Mouse (Mus musculus) midbrain, embryonic 10.5 days (tissue): ENCODE measurements around the gene Las1l. TPM values are rescaled to one million over a fixed set of nuclear protein-coding genes. Genes with fewer than 3 reads are reported as not detected.

Experiments used
- DNase-seq: peaks from one replicate; pipeline ENCODE4 v3.0.0-alpha.2; 2017; ENCODE audit warnings: low spot score
- H3K27ac ChIP-seq: fragments of 300-500 bp; sonication (generic); replicated peaks from 2 replicates; pipeline ENCODE4 v1.5.1; 2016; ENCODE audit warnings: mild to moderate bottlenecking
- H3K27me3 ChIP-seq: fragments of 300-500 bp; sonication (generic); 2 replicates; pipeline ENCODE4 v1.6.1; 2016; ENCODE audit warnings: low read depth, mild to moderate bottlenecking; ENCODE audit not compliant: poor library complexity, severe bottlenecking
- H3K36me3 ChIP-seq: fragments of 300-500 bp; sonication (generic); 2 replicates; pipeline ENCODE4 v1.6.1; 2016; ENCODE audit warnings: mild to moderate bottlenecking, moderate library complexity
- H3K4me1 ChIP-seq: fragments of 300-500 bp; sonication (generic); 2 replicates; pipeline ENCODE4 v1.6.1; 2016
- H3K4me3 ChIP-seq: fragments of 300-500 bp; sonication (generic); 2 replicates; pipeline ENCODE4 v1.5.1; 2016; ENCODE audit warnings: mild to moderate bottlenecking, moderate library complexity
- H3K9me3 ChIP-seq: fragments of 300-500 bp; sonication (generic); replicated peaks from 2 replicates; pipeline ENCODE4 v1.6.1; 2016; ENCODE audit warnings: mild to moderate bottlenecking
- WGBS: fragments of 180-500 bp; shearing (Covaris S2); methylation state at CpG from one replicate; pipeline ENCODE4 v1.1.7; 2016; 5-methylcytosine and 5-hydroxymethylcytosine counted together
- polyA plus RNA-seq: library from polyadenylated mRNA; unstranded; fragments of >200 nt; fragmentation: Nextera tagmentation; extraction: Ambion mirVana; gene quantifications from 2 replicates; pipeline ENCODE4 v1.2.1, GENCODE M21; 2016

Gene Las1l
- polyA plus RNA-seq, 1 experiment from 2014 or later = 72.0 TPM

DNA sequence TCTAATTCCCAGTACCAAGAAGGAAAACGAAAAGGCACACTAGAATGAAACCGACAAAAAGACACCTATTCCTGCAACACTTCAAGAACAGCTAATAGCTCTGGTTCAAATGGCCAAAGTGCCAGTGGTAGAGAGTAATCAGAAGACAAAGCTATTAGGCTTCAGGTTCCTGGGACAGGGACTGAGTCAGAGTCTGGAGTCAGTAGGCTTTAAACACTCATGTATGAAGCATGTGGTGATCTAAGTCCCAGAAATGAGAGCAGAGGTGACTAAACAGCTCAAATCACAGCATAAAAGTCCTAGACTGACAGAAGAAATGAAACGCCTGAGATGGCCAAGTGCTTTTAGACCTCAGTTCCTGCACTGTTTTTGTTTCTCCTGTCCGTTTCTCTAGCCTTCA lies 8.6 kb downstream of the Las1l start:
- DNase-seq = no peak
- WGBS = 91% methylated on average over 4 of the region's 4 CpGs
- peaks cover 7% of the 10 kb centered on the region; the same call in 1 of the 2 replicates for H3K4me1 ChIP-seq
- peaks cover 87% of the 10 kb centered on the region for H3K36me3 ChIP-seq
- peaks cover 12% of the 10 kb centered on the region; the same call in 1 of the 2 replicates for H3K27me3 ChIP-seq
- no peaks in the 10 kb centered on the region for H3K9me3 ChIP-seq
- H3K27ac ChIP-seq = no peak overlapping the region
- no peak overlapping the region for H3K4me3 ChIP-seq

DNA sequence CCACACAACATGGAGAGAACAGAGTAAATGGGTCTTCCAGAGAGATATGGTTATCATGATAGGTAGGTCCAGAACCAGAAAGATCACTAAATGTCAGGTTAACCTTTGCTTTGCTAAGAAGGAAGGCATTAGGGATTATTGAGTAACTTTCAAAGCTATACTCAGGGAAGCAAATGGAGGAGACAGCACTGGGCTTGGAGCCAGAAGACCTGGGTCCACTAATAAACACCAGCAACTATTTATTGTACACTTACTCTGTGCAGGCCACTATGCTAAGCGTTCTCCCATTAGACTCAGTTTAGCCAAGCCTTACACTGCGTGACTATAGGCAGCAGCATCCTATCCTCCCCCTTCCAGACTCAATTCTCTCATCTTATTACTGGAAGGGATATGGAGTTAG lies 11.3 kb downstream of the Las1l start:
- Histone ChIP-seq H3K27ac (no peak overlapping the region), H3K4me1 (peaks cover 7% of the 10 kb centered on the region; the same call in 1 of the 2 replicates), H3K9me3 (no peaks in the 10 kb centered on the region), H3K36me3 (peaks cover 83% of the 10 kb centered on the region), H3K27me3 (peaks cover 12% of the 10 kb centered on the region; the same call in 1 of the 2 replicates), H3K4me3 (no peak overlapping the region)
- no peak for DNase-seq
- whole genome bisulfite sequencing = 90% methylated on average over 2 of the region's 2 CpGs

DNA sequence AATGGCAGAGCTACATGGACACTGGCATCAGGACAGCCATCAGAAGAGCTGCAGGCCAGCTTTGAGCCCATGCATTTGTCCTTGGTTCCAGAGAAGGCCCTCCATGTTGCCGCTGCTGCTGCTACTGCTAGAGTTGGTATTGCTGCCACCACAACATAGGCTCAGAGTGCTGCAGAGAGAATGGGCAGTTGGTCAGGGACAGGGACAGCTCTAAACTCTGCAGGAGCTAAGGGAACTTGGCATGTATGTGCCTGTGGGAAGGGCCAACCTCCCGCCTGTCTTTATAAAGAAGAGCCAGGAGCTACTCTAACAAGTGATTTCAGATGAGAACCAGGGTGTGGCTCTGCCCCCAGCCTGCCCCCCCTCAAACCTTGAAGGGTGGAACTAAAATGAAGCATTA lies 21.3 kb downstream of the Las1l start:
- Histone ChIP-seq H3K4me3 (no peak overlapping the region), H3K27me3 (no peaks in the 10 kb centered on the region), H3K36me3 (peaks cover 61% of the 10 kb centered on the region), H3K9me3 (no peaks in the 10 kb centered on the region), H3K27ac (no peak overlapping the region), H3K4me1 (no peaks in the 10 kb centered on the region)
- DNase-seq = no peak
- 97% methylated on average over 2 of the region's 2 CpGs for WGBS

DNA sequence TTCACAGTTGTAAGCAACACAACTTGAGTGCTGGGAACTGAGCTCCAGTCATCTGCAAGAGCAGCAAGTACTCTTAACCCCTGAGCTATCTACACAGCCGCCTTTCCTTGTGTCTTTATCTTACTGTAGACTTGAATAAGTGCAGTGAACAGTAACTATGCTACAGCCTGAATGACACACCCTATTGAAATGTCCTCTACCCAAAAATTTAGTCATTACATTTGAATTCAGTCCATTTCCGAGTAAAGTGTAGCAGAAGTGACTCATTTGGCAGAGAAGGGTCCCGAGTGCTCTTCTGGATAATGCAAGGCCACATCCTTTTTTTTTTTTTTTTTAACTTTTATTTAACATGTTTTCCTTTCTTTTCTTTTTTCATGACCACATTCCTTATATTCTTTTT lies 54.0 kb downstream of the Las1l start:
- no peaks in the 10 kb centered on the region for H3K36me3 ChIP-seq
- H3K4me3 ChIP-seq = no peak overlapping the region
- no peaks in the 10 kb centered on the region; the same call in 1 of the 2 replicates for H3K27me3 ChIP-seq
- 87% methylated on average over 3 of the region's 3 CpGs for WGBS
- H3K4me1 ChIP-seq = no peaks in the 10 kb centered on the region
- H3K9me3 ChIP-seq = no peaks in the 10 kb centered on the region
- no peak for DNase-seq
- no peak overlapping the region for H3K27ac ChIP-seq

Other genes with a start within 250 kb of the Las1l start
- 3.0 and 3.3 TPM in 2 replicates for gene Zc3h12b, start 245.3 kb downstream of the Las1l start, polyA plus RNA-seq
- 114 and 122 TPM in 2 replicates for gene Msn, start 139.1 kb upstream of the Las1l start, polyA plus RNA-seq